Mouse (Mus musculus) embryonic facial prominence, embryonic 11.5 days (tissue): ENCODE measurements around the gene Catsper2. TPM values are rescaled to one million over a fixed set of nuclear protein-coding genes. Genes with fewer than 3 reads are reported as not detected.

Experiments used
- ATAC-seq: fragments of 200-750 bp; cut with Nextera tagmentation; replicated peaks from 2 replicates; pipeline ENCODE4 v1.8.0; 2017; ENCODE audit warnings: low read depth; ENCODE audit not compliant: insufficient number of reproducible peaks, low FRiP score, low TSS enrichment
- DNase-seq: peaks from one replicate; pipeline ENCODE4 v3.0.0-alpha.2; 2015; ENCODE audit warnings: low spot score
- H3K27ac ChIP-seq: fragments of 300-500 bp; sonication (generic); replicated peaks from 2 replicates; pipeline ENCODE4 v1.5.1; 2014; ENCODE audit warnings: mild to moderate bottlenecking, low read depth, low read length, control low read depth
- H3K27me3 ChIP-seq: fragments of 300-500 bp; sonication (generic); 2 replicates; pipeline ENCODE4 v1.6.1; 2014; ENCODE audit warnings: mild to moderate bottlenecking, low read length, moderate library complexity, mixed read lengths; ENCODE audit not compliant: control insufficient read depth, insufficient read depth
- H3K36me3 ChIP-seq: fragments of 300-500 bp; sonication (generic); replicated peaks from 2 replicates; pipeline ENCODE4 v1.6.1; 2014; ENCODE audit warnings: low read depth, mild to moderate bottlenecking, low read length, moderate library complexity, mixed read lengths; ENCODE audit not compliant: control insufficient read depth, insufficient read depth
- H3K4me1 ChIP-seq: fragments of 300-500 bp; sonication (generic); 2 replicates; pipeline ENCODE4 v1.6.1; 2014; ENCODE audit warnings: low read length, mixed read lengths; ENCODE audit not compliant: control insufficient read depth, insufficient read depth
- H3K4me2 ChIP-seq: fragments of 300-500 bp; sonication (generic); 2 replicates; pipeline ENCODE4 v1.6.1; 2014; ENCODE audit warnings: low read depth, mild to moderate bottlenecking, control low read depth, low read length, moderate library complexity
- H3K4me3 ChIP-seq: fragments of 300-500 bp; sonication (generic); 2 replicates; pipeline ENCODE4 v1.5.1; 2014; ENCODE audit warnings: low read depth, low read length, control low read depth
- H3K9ac ChIP-seq: fragments of 300-500 bp; sonication (generic); replicated peaks from 2 replicates; pipeline ENCODE4 v1.6.1; 2014; ENCODE audit warnings: mild to moderate bottlenecking, control low read depth, low read length
- H3K9me3 ChIP-seq: fragments of 300-500 bp; sonication (generic); replicated peaks from 2 replicates; pipeline ENCODE4 v1.6.1; 2016; ENCODE audit warnings: mild to moderate bottlenecking, low read length, inconsistent platforms, mixed read lengths; ENCODE audit not compliant: control insufficient read depth
- WGBS: fragments of 180-500 bp; shearing (Covaris S2); extraction: QIAGEN DNeasy Blood & Tissue Kit; methylation state at CpG from one replicate; pipeline ENCODE4 v1.1.7; 2014; 5-methylcytosine and 5-hydroxymethylcytosine counted together
- polyA plus RNA-seq: library from polyadenylated mRNA; unstranded; fragments of >200 nt; fragmentation: Nextera tagmentation; extraction: Ambion mirVana; gene quantifications from 2 replicates; pipeline ENCODE4 v1.2.1, GENCODE M21; 2014

Gene Catsper2
- polyA plus RNA-seq, 1 experiment from 2014 or later: 1.8 TPM

GRCm38 (mm10) chr2:121418476-121418875, 4.9 kb upstream of the Catsper2 start:
- no peak overlapping the region for H3K27ac ChIP-seq
- no peak overlapping the region for H3K4me3 ChIP-seq
- no peaks in the 10 kb centered on the region for H3K4me1 ChIP-seq
- DNase-seq (no peak), ATAC-seq (no peak)
- WGBS: 87% methylated on average over 3 of the region's 3 CpGs
- no peaks in the 10 kb centered on the region for H3K27me3 ChIP-seq
- no peak overlapping the region for H3K4me2 ChIP-seq
- H3K36me3 ChIP-seq: peaks cover 9% of the 10 kb centered on the region
- H3K9me3 ChIP-seq: no peaks in the 10 kb centered on the region
- no peak overlapping the region for H3K9ac ChIP-seq

DNA sequence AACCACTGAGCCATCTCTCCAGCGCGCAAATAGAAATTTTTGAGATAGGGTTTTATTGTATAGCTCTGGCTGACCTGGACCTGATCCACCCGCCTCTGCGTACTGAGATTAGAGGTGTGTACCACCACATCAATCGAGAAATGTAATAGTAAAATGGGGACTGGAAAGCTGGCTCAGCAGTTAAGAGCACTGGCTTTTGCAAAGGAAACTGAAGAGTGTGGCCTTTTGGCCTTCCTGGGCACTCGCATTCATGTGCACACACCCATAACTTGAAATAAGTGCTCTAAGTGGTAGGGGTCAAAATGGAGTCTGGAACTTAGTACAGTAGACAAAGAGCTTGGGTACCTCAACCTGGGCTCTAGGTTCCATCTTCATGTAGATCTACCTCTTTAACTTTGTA, 2.8 kb upstream of the Catsper2 start:
- Histone ChIP-seq H3K9me3 (no peaks in the 10 kb centered on the region), H3K4me3 (no peak overlapping the region), H3K9ac (no peak overlapping the region), H3K4me1 (no peaks in the 10 kb centered on the region), H3K4me2 (no peak overlapping the region), H3K27me3 (no peaks in the 10 kb centered on the region), H3K27ac (no peak overlapping the region), H3K36me3 (peaks cover 7% of the 10 kb centered on the region)
- DNase-seq (no peak), ATAC-seq (no peak)
- WGBS: 95% methylated on average over 6 of the region's 6 CpGs

- no peak for ATAC-seq
- 87% methylated on average over 3 of the region's 3 CpGs for WGBS
Measured at GRCm38 (mm10) chr2:121415591-121415990, 2.0 kb upstream of the Catsper2 start.

DNA sequence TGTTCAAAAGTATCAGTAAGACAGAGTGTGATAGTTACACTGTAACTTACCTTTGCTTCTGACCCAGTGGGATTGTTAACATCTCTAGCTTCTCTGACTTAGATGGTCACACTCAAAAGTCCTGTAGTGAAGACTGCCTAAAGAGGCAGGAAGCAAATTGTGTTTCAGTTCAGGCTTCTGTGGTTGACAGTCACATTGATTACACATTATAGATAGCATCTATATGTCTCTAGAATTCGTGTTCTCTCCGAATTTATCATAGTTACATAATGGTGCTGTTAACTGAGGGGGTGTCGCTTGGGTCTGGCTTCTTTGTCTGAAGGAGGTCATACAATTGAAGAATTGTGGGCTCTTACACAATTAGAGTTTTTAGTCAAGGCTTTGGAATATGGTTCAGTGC, 1.5 kb upstream of the Catsper2 start:
- no peak overlapping the region for H3K27ac ChIP-seq
- ATAC-seq: no peak

More at GRCm38 (mm10) chr2:121415591-121415990, 2.0 kb upstream of the Catsper2 start:
- no peaks in the 10 kb centered on the region for H3K27me3 ChIP-seq
- H3K4me3 ChIP-seq: peak overlapping the region; percentile 99
- no peaks in the 10 kb centered on the region for H3K9me3 ChIP-seq
- H3K36me3 ChIP-seq: peaks cover 7% of the 10 kb centered on the region
- DNase-seq: no peak
- peak overlapping the region; percentile 57 for H3K4me2 ChIP-seq
- H3K4me1 ChIP-seq: no peaks in the 10 kb centered on the region
- no peak overlapping the region for H3K27ac ChIP-seq
- no peak overlapping the region for H3K9ac ChIP-seq

GRCm38 (mm10) chr2:121414139-121414685, 620 bp upstream of the Catsper2 start:
- Histone ChIP-seq H3K4me2 (peak overlapping the region; percentile 57), H3K4me1 (no peaks in the 10 kb centered on the region), H3K4me3 (peak overlapping the region; percentile 99), H3K36me3 (peaks cover 7% of the 10 kb centered on the region), H3K9me3 (no peaks in the 10 kb centered on the region), H3K27ac (peak overlapping the region; percentile 97), H3K9ac (peak overlapping the region; percentile 98), H3K27me3 (no peaks in the 10 kb centered on the region)
- WGBS: under 1% methylated on average over 26 of the region's 32 CpGs
- DNase-seq (peak; percentile 51), ATAC-seq (peak; percentile 22)

More for the DNA sequence above, 1.5 kb upstream of the Catsper2 start:
- H3K9me3 ChIP-seq: no peaks in the 10 kb centered on the region
- H3K9ac ChIP-seq: peak overlapping the region; percentile 40
- peak overlapping the region; percentile 57 for H3K4me2 ChIP-seq
- no peak for DNase-seq
- H3K36me3 ChIP-seq: peaks cover 7% of the 10 kb centered on the region
- peak overlapping the region; percentile 99 for H3K4me3 ChIP-seq
- 62% methylated on average over 3 of the region's 3 CpGs for WGBS
- H3K27me3 ChIP-seq: no peaks in the 10 kb centered on the region
- H3K4me1 ChIP-seq: no peaks in the 10 kb centered on the region

DNA sequence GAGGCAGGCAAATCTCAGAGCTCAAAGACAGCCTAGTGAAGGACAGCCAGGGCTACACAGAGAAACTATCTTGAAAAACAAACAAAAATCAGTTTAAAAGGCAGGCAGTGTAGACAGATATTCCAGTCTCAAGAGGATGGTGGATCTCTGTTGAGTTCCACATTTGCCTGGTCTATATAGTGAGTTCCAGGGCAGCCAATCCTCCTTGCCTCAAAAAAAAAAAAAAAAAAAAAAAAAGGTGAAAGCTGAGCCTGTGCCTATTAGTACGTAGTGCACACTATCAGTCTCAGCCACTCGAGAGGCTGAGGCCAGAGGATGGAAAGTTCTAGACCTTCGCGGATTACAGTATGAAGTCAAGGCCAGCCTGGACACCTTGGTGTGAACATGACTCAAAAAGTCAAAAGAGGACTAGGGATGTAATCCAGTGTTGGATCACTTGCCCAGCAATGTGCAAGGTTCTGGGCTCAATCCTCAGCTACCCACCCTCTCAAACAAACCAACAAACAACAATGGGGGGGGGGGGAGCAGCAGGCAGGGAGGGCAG, 677 bp downstream of the Catsper2 start:
- 18% methylated on average over 4 of the region's 4 CpGs for WGBS
- Histone ChIP-seq H3K4me3 (peak overlapping the region; percentile 99), H3K4me1 (no peaks in the 10 kb centered on the region), H3K27me3 (no peaks in the 10 kb centered on the region), H3K4me2 (peak overlapping the region; percentile 61), H3K27ac (peak overlapping the region; percentile 97), H3K9me3 (no peaks in the 10 kb centered on the region), H3K36me3 (0 out of 2 replicates have a peak, but pooled peaks cover 3% of the 10 kb centered on the region), H3K9ac (peak overlapping the region; percentile 63)
- ATAC-seq: peak; percentile 5; the same call in 1 of the 2 replicates
- no peak for DNase-seq

GRCm38 (mm10) chr2:121408160-121408559, 5.4 kb downstream of the Catsper2 start:
- Histone ChIP-seq H3K27me3 (no peaks in the 10 kb centered on the region), H3K4me3 (no peak overlapping the region), H3K27ac (no peak overlapping the region), H3K9me3 (no peaks in the 10 kb centered on the region), H3K4me1 (no peaks in the 10 kb centered on the region), H3K9ac (no peak overlapping the region), H3K36me3 (no peaks in the 10 kb centered on the region), H3K4me2 (no peak overlapping the region)
- 28% methylated on average over 4 of the region's 4 CpGs for WGBS
- ATAC-seq: no peak
- DNase-seq: peak; percentile 27

DNA sequence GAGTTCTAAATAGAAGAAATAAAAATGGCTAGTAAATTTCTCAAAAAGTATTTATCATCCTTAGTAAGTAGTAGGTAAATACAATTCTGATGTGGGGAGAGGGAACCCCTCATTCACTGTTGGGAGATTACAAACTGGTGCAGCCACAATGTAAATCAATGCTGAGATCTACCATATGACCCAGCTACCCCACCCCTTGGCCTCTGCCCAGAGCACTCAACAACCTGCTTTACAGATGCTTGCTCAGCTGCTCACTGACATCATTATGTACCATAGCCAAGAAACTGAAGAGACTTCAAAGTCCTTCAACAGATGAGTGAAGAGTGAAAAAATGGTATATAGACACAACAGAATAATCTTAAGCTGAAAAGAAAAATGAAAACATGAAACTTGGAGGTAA, 10.3 kb downstream of the Catsper2 start:
- H3K27ac ChIP-seq: no peak overlapping the region
- ATAC-seq (no peak), DNase-seq (no peak)
- H3K4me1 ChIP-seq: no peaks in the 10 kb centered on the region
- H3K9me3 ChIP-seq: no peaks in the 10 kb centered on the region
- H3K4me3 ChIP-seq: no peak overlapping the region
- H3K36me3 ChIP-seq: no peaks in the 10 kb centered on the region
- H3K27me3 ChIP-seq: no peaks in the 10 kb centered on the region
- no peak overlapping the region for H3K9ac ChIP-seq
- no peak overlapping the region for H3K4me2 ChIP-seq
